ENCODE assay signal across 9 mouse cellular contexts in the genomic region with DNA sequence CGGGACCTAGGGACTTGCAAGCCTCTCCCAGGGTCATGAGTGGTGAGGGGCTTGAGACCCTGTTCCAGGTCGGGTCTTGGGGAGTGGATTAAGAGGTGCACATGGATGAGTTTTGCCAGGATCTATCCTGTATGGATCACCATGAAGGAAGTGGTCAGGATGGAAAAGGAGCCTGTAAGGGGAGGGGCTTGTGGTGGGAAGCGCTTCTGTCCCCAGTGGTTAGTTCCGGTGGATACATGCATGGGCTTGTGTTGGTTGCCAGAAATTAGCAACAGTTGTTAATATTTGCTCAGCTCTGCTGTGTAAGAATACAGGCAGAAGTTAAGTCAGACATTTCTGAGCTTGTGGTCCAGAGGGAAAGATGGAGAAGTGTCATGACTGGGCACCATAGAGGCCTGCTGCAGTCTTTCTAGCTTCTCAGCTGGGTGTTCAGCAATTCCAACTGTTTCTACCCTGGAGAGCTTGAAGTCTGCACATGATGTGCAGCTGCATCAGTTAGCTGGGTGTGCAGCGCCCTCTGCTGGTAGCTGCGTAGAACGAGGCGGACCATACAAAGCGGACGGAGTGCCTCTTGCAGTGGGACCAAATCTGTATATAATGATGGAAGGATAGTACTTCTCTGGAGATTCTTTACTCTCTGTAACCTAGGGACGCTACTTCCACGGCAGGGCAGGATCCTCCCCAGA. TPM values are rescaled to one million over a fixed set of nuclear protein-coding genes. Genes with fewer than 3 reads are reported as not detected.
DNase-seq lines count a peak whose midpoint lies in the region; ATAC-seq and TF ChIP-seq lines count a peak whose summit lies in the region.
"Had no signal": no experiment of that assay in that cellular context is flagged by ENCODE, and none has a peak within 500 bp of the region (broad histone marks: within the 10 kb centered on the region; RNA-seq: fewer than 3 reads in every experiment).

No protein-coding gene starts in this region.

- H3K9me3 ChIP-seq in ES-Bruce4 (replicated peaks; ENCODE audit: control insufficient read depth, insufficient read depth, low read length, poor library complexity, severe bottlenecking), result no peaks in the 10 kb centered on the region
- no peaks in the 10 kb centered on the region for H3K9me3 ChIP-seq in forebrain, embryonic 11.5 days (ENCODE audit: control insufficient read depth, low read length)
- H3K9me3 ChIP-seq in liver, postnatal 0 days (ENCODE audit: low read length), result no peaks in the 10 kb centered on the region
- no peaks in the 10 kb centered on the region for H3K9me3 ChIP-seq in neural tube, embryonic 14.5 days (ENCODE audit: control insufficient read depth, low read length)
- H3K9me3 ChIP-seq: limb, embryonic 15.5 days had no signal

- H3K9ac ChIP-seq in ES-Bruce4 (ENCODE audit: low read depth, poor library complexity, severe bottlenecking), result no peak overlapping the region
- H3K9ac ChIP-seq in forebrain, embryonic 11.5 days (ENCODE audit: low read length), result no peak overlapping the region
- H3K9ac ChIP-seq in liver, postnatal 0 days (replicated peaks), result no peak overlapping the region
- no peak overlapping the region for H3K9ac ChIP-seq in neural tube, embryonic 14.5 days (replicated peaks; ENCODE audit: low read depth, low read length)
- H3K9ac ChIP-seq: limb, embryonic 15.5 days had no signal

- H3K36me3 ChIP-seq in ES-Bruce4 (ENCODE audit: control insufficient read depth, insufficient read depth, low read length, poor library complexity, severe bottlenecking), result no peaks in the 10 kb centered on the region
- peaks cover 4% of the 10 kb centered on the region; the same call in 1 of the 2 replicates for H3K36me3 ChIP-seq in forebrain, embryonic 11.5 days (ENCODE audit: control insufficient read depth, insufficient read depth, low read length)
- H3K36me3 ChIP-seq in liver, postnatal 0 days (replicated peaks; ENCODE audit: insufficient read depth, low read length), result no peaks in the 10 kb centered on the region
- peaks cover 52% of the 10 kb centered on the region for H3K36me3 ChIP-seq in neural tube, embryonic 14.5 days (ENCODE audit: control insufficient read depth, insufficient read depth, low read length)

- WGBS in forebrain, embryonic 11.5 days, result 31% methylated on average over 12 of the region's 12 CpGs
- WGBS in liver, postnatal 0 days (ENCODE audit: insufficient replicate concordance), result 31% methylated on average over 12 of the region's 12 CpGs
- 35% methylated on average over 12 of the region's 12 CpGs for WGBS in neural tube, embryonic 14.5 days

- H3K27me3 ChIP-seq in ES-Bruce4 (ENCODE audit: control insufficient read depth, insufficient read depth, low read length, poor library complexity, severe bottlenecking), result no peaks in the 10 kb centered on the region
- no peaks in the 10 kb centered on the region for H3K27me3 ChIP-seq in forebrain, embryonic 11.5 days (ENCODE audit: control insufficient read depth, insufficient read depth, low read length)
- no peaks in the 10 kb centered on the region for H3K27me3 ChIP-seq in liver, postnatal 0 days (ENCODE audit: insufficient read depth, low read length)
- no peaks in the 10 kb centered on the region for H3K27me3 ChIP-seq in neural tube, embryonic 14.5 days (ENCODE audit: control insufficient read depth, insufficient read depth, low read length)
- H3K27me3 ChIP-seq: limb, embryonic 15.5 days had no signal

- no peak for TF ChIP-seq POLR2A in ES-Bruce4 (IDR thresholded peaks at IDR 0.05; ENCODE audit: insufficient read depth, low read length)

- intact Hi-C loops in heart, postnatal 14 days (cut with DNase I), result loop anchor here (2.0 kb wide), 1 partner anchor 26 kb away; a partner anchor contains a TSS

- TF ChIP-seq CTCF in ES-Bruce4 (IDR thresholded peaks at IDR 0.05; ENCODE audit: low read depth, low read length), result peak; percentile 99
- TF ChIP-seq CTCF in liver, postnatal 0 days (IDR thresholded peaks at IDR 0.05; ENCODE audit: low read depth), result peak; percentile 96

- peak; percentile 80 for ATAC-seq in forebrain, embryonic 11.5 days (replicated peaks; ENCODE audit: low FRiP score)
- peak; percentile 69 for ATAC-seq in liver, postnatal 0 days
- peak; percentile 77 for ATAC-seq in neural tube, embryonic 14.5 days (ENCODE audit: low read depth)

- peak; percentile 54; the same call in 1 of the 2 replicates for TF ChIP-seq EP300 in ES-Bruce4 (IDR thresholded peaks at IDR 0.05; ENCODE audit: insufficient read depth, low read depth, low read length)
- TF ChIP-seq EP300 in liver, postnatal 0 days (IDR thresholded peaks at IDR 0.05; ENCODE audit: low read depth), result no peak

- H3K4me2 ChIP-seq in forebrain, embryonic 11.5 days (ENCODE audit: low read depth, low read length, severe bottlenecking), result no peak overlapping the region
- H3K4me2 ChIP-seq in liver, postnatal 0 days (ENCODE audit: low read depth, low read length), result no peak overlapping the region
- no peak overlapping the region for H3K4me2 ChIP-seq in neural tube, embryonic 14.5 days (ENCODE audit: low read depth, low read length)
- H3K4me2 ChIP-seq: limb, embryonic 15.5 days had no signal

- peak; percentile 62 for DNase-seq in c-Kit-positive CD71-positive TER-119-negative erythroid progenitor cells, embryonic 14.5 days (ENCODE audit: low read depth)
- peak; percentile 89 for DNase-seq in forebrain, embryonic 11.5 days (ENCODE audit: low spot score)
- peak; percentile 86 to 91 for DNase-seq in heart, postnatal 14 days
- DNase-seq in kidney, postnatal 4 days, result peak; percentile 86 to 89
- DNase-seq in liver, postnatal 0 days, result peak; percentile 85
- DNase-seq in telencephalon, adult 2 months (ENCODE audit: low read depth, low spot score), result peak; percentile 82

- no peak overlapping the region for H3K27ac ChIP-seq in ES-Bruce4 (ENCODE audit: insufficient read depth, low read length)
- H3K27ac ChIP-seq in forebrain, embryonic 11.5 days (ENCODE audit: low read depth, low read length), result no peak overlapping the region
- no peak overlapping the region for H3K27ac ChIP-seq in liver, postnatal 0 days (ENCODE audit: low read depth)
- no peak overlapping the region for H3K27ac ChIP-seq in neural tube, embryonic 14.5 days (ENCODE audit: low read depth, low read length)
- H3K27ac ChIP-seq: limb, embryonic 15.5 days had no signal

- H3K4me3 ChIP-seq in ES-Bruce4 (ENCODE audit: low read depth, low read length), result no peak overlapping the region
- H3K4me3 ChIP-seq in forebrain, embryonic 11.5 days (ENCODE audit: low read depth, low read length), result no peak overlapping the region
- no peak overlapping the region for H3K4me3 ChIP-seq in liver, postnatal 0 days (ENCODE audit: low read depth, low read length)
- no peak overlapping the region for H3K4me3 ChIP-seq in neural tube, embryonic 14.5 days (ENCODE audit: low read depth, low read length)
- H3K4me3 ChIP-seq: limb, embryonic 15.5 days had no signal

- peaks cover 3% of the 10 kb centered on the region for H3K4me1 ChIP-seq in ES-Bruce4 (ENCODE audit: control insufficient read depth, insufficient read depth, low read length)
- H3K4me1 ChIP-seq in forebrain, embryonic 11.5 days (replicated peaks; ENCODE audit: control insufficient read depth, insufficient read depth, low read length), result 0 out of 2 replicates have a peak, but pooled peaks cover 2% of the 10 kb centered on the region
- H3K4me1 ChIP-seq in liver, postnatal 0 days (ENCODE audit: insufficient read depth), result no peaks in the 10 kb centered on the region
- no peaks in the 10 kb centered on the region for H3K4me1 ChIP-seq in neural tube, embryonic 14.5 days (ENCODE audit: control insufficient read depth, insufficient read depth, low read length)
- H3K4me1 ChIP-seq: limb, embryonic 15.5 days had no signal

RNA-seq across cellular contexts. Expression of a gene that starts 25.8 kb away (rescaled TPM):
- 13.1 and 15.1 TPM in 2 replicates for polyA plus RNA-seq in ES-Bruce4 (2011; ENCODE audit: insufficient read depth, insufficient read length, low read depth, missing spikeins)
- 31.2 and 32.3 TPM in 2 replicates for polyA plus RNA-seq in forebrain, embryonic 11.5 days (2014; fragmentation: Nextera tagmentation; extraction: Ambion mirVana)
- total RNA-seq in heart, postnatal 14 days (2021), result 1 to 10 TPM; 4.4 to 5.3 TPM
- 0.46 and 0.52 TPM in 2 replicates for polyA plus RNA-seq in liver, postnatal 0 days (2015; fragmentation: Nextera tagmentation; extraction: Ambion mirVana)
- polyA plus RNA-seq in neural tube, embryonic 14.5 days (2014; fragmentation: Nextera tagmentation; extraction: Ambion mirVana), result 66.9 and 84.4 TPM in 2 replicates

RNA-seq across cellular contexts. Expression of a gene that starts 35.9 kb away (rescaled TPM):
- polyA plus RNA-seq in ES-Bruce4 (2011; ENCODE audit: insufficient read depth, insufficient read length, low read depth, missing spikeins), result 60.7 and 60.9 TPM in 2 replicates
- polyA plus RNA-seq in forebrain, embryonic 11.5 days (2014; fragmentation: Nextera tagmentation; extraction: Ambion mirVana), result 19.7 and 22.0 TPM in 2 replicates
- total RNA-seq in heart, postnatal 14 days (2021), result 10 to 100 TPM; 26.1 to 26.4 TPM
- 4.3 and 5.1 TPM in 2 replicates for polyA plus RNA-seq in liver, postnatal 0 days (2015; fragmentation: Nextera tagmentation; extraction: Ambion mirVana)
- polyA plus RNA-seq in neural tube, embryonic 14.5 days (2014; fragmentation: Nextera tagmentation; extraction: Ambion mirVana), result 14.7 and 15.3 TPM in 2 replicates
